Mouse (Mus musculus): ENCODE data around the gene Sorl1. TPM values are rescaled to one million over a fixed set of nuclear protein-coding genes. Genes with fewer than 3 reads are reported as not detected.
"Not testable (repeated sequence)": the region's sequence is repeated elsewhere in the genome, so short reads cannot be mapped to it uniquely, and the experiment has no call there.

The Sorl1 gene
- polyA plus RNA-seq, 1 experiment from 2014 or later, result 11.5 TPM

- Histone ChIP-seq H3K9me3 (ENCODE audit: control insufficient read depth, low read length) (no peaks in the 10 kb centered on the region), H3K4me1 (ENCODE audit: control insufficient read depth, insufficient read depth, low read length) (no peaks in the 10 kb centered on the region), H3K4me3 (ENCODE audit: low read length) (no peak overlapping the region), H3K27me3 (ENCODE audit: control insufficient read depth, insufficient read depth, low read length) (no peaks in the 10 kb centered on the region), H3K9ac (ENCODE audit: low read depth, low read length) (no peak overlapping the region), H3K4me2 (replicated peaks; ENCODE audit: low read depth, low read length) (no peak overlapping the region), H3K27ac (ENCODE audit: low read depth, low read length) (no peak overlapping the region), H3K36me3 (ENCODE audit: control insufficient read depth, insufficient read depth, low read length) (no peaks in the 10 kb centered on the region; the same call in 1 of the 2 replicates)
- 23% methylated on average over 2 of the region's 2 CpGs for WGBS
- no peak for ATAC-seq (ENCODE audit: low FRiP score, low TSS enrichment)
These were observed 48.9 kb downstream of the Sorl1 start for GRCm38 (mm10) chr9:42075241-42075640.

- Histone ChIP-seq H3K27ac (ENCODE audit: low read depth, low read length) (no peak overlapping the region), H3K27me3 (ENCODE audit: control insufficient read depth, insufficient read depth, low read length) (no peaks in the 10 kb centered on the region), H3K4me2 (replicated peaks; ENCODE audit: low read depth, low read length) (no peak overlapping the region), H3K9ac (ENCODE audit: low read depth, low read length) (no peak overlapping the region), H3K4me3 (ENCODE audit: low read length) (no peak overlapping the region), H3K36me3 (ENCODE audit: control insufficient read depth, insufficient read depth, low read length) (no peaks in the 10 kb centered on the region; the same call in 1 of the 2 replicates), H3K9me3 (ENCODE audit: control insufficient read depth, low read length) (no peaks in the 10 kb centered on the region), H3K4me1 (ENCODE audit: control insufficient read depth, insufficient read depth, low read length) (no peaks in the 10 kb centered on the region)
- 62% methylated on average over 4 of the region's 4 CpGs for WGBS
- no peak for ATAC-seq (ENCODE audit: low FRiP score, low TSS enrichment)
These were observed 52.1 kb downstream of the Sorl1 start for GRCm38 (mm10) chr9:42072010-42072409.

GRCm38 (mm10) chr9:42070856-42071255, 53.2 kb downstream of the Sorl1 start:
- H3K4me2 ChIP-seq (replicated peaks; ENCODE audit: low read depth, low read length), result no peak overlapping the region
- ATAC-seq (ENCODE audit: low FRiP score, low TSS enrichment), result no peak
- no peaks in the 10 kb centered on the region for H3K27me3 ChIP-seq (ENCODE audit: control insufficient read depth, insufficient read depth, low read length)
- H3K27ac ChIP-seq (ENCODE audit: low read depth, low read length), result no peak overlapping the region
- H3K9me3 ChIP-seq (ENCODE audit: control insufficient read depth, low read length), result no peaks in the 10 kb centered on the region
- no peaks in the 10 kb centered on the region; the same call in 1 of the 2 replicates for H3K36me3 ChIP-seq (ENCODE audit: control insufficient read depth, insufficient read depth, low read length)
- H3K9ac ChIP-seq (ENCODE audit: low read depth, low read length), result no peak overlapping the region
- no peaks in the 10 kb centered on the region for H3K4me1 ChIP-seq (ENCODE audit: control insufficient read depth, insufficient read depth, low read length)
- H3K4me3 ChIP-seq (ENCODE audit: low read length), result no peak overlapping the region
- WGBS, result 88% methylated on average over 6 of the region's 6 CpGs

- H3K9ac ChIP-seq (ENCODE audit: low read depth, low read length), result no peak overlapping the region
- WGBS, result 89% methylated on average over 5 of the region's 5 CpGs
These were observed 54.6 kb downstream of the Sorl1 start for GRCm38 (mm10) chr9:42069471-42069870.

GRCm38 (mm10) chr9:42067950-42068349, 56.1 kb downstream of the Sorl1 start:
- Histone ChIP-seq H3K9me3 (ENCODE audit: control insufficient read depth, low read length) (no peaks in the 10 kb centered on the region), H3K4me3 (ENCODE audit: low read length) (no peak overlapping the region), H3K36me3 (ENCODE audit: control insufficient read depth, insufficient read depth, low read length) (no peaks in the 10 kb centered on the region; the same call in 1 of the 2 replicates), H3K27ac (ENCODE audit: low read depth, low read length) (no peak overlapping the region), H3K4me1 (ENCODE audit: control insufficient read depth, insufficient read depth, low read length) (no peaks in the 10 kb centered on the region), H3K4me2 (replicated peaks; ENCODE audit: low read depth, low read length) (no peak overlapping the region), H3K27me3 (ENCODE audit: control insufficient read depth, insufficient read depth, low read length) (no peaks in the 10 kb centered on the region), H3K9ac (ENCODE audit: low read depth, low read length) (no peak overlapping the region)
- no peak for ATAC-seq (ENCODE audit: low FRiP score, low TSS enrichment)
- WGBS, result 80% methylated on average over 9 of the region's 9 CpGs

More at GRCm38 (mm10) chr9:42069471-42069870, 54.6 kb downstream of the Sorl1 start:
- no peak for ATAC-seq (ENCODE audit: low FRiP score, low TSS enrichment)
- H3K9me3 ChIP-seq (ENCODE audit: control insufficient read depth, low read length), result no peaks in the 10 kb centered on the region
- H3K36me3 ChIP-seq (ENCODE audit: control insufficient read depth, insufficient read depth, low read length), result no peaks in the 10 kb centered on the region; the same call in 1 of the 2 replicates
- no peak overlapping the region for H3K27ac ChIP-seq (ENCODE audit: low read depth, low read length)
- H3K27me3 ChIP-seq (ENCODE audit: control insufficient read depth, insufficient read depth, low read length), result no peaks in the 10 kb centered on the region
- H3K4me2 ChIP-seq (replicated peaks; ENCODE audit: low read depth, low read length), result no peak overlapping the region
- no peak overlapping the region for H3K4me3 ChIP-seq (ENCODE audit: low read length)
- H3K4me1 ChIP-seq (ENCODE audit: control insufficient read depth, insufficient read depth, low read length), result no peaks in the 10 kb centered on the region

GRCm38 (mm10) chr9:42065756-42066155, 58.3 kb downstream of the Sorl1 start:
- ATAC-seq (ENCODE audit: low FRiP score, low TSS enrichment), result no peak

GRCm38 (mm10) chr9:42063391-42063790, 60.7 kb downstream of the Sorl1 start:
- Histone ChIP-seq H3K27me3 (ENCODE audit: control insufficient read depth, insufficient read depth, low read length) (no peaks in the 10 kb centered on the region), H3K36me3 (ENCODE audit: control insufficient read depth, insufficient read depth, low read length) (no peaks in the 10 kb centered on the region; the same call in 1 of the 2 replicates), H3K4me3 (ENCODE audit: low read length) (no peak overlapping the region), H3K27ac (ENCODE audit: low read depth, low read length) (no peak overlapping the region), H3K9me3 (ENCODE audit: control insufficient read depth, low read length) (no peaks in the 10 kb centered on the region), H3K9ac (ENCODE audit: low read depth, low read length) (no peak overlapping the region), H3K4me1 (ENCODE audit: control insufficient read depth, insufficient read depth, low read length) (no peaks in the 10 kb centered on the region), H3K4me2 (replicated peaks; ENCODE audit: low read depth, low read length) (no peak overlapping the region)
- WGBS, result 80% methylated on average over 4 of the region's 4 CpGs
- no peak for ATAC-seq (ENCODE audit: low FRiP score, low TSS enrichment)

More at GRCm38 (mm10) chr9:42065756-42066155, 58.3 kb downstream of the Sorl1 start:
- Histone ChIP-seq H3K4me2 (replicated peaks; ENCODE audit: low read depth, low read length) (no peak overlapping the region), H3K4me3 (ENCODE audit: low read length) (no peak overlapping the region), H3K4me1 (ENCODE audit: control insufficient read depth, insufficient read depth, low read length) (no peaks in the 10 kb centered on the region), H3K27ac (ENCODE audit: low read depth, low read length) (no peak overlapping the region), H3K9ac (ENCODE audit: low read depth, low read length) (no peak overlapping the region), H3K36me3 (ENCODE audit: control insufficient read depth, insufficient read depth, low read length) (no peaks in the 10 kb centered on the region; the same call in 1 of the 2 replicates), H3K27me3 (ENCODE audit: control insufficient read depth, insufficient read depth, low read length) (no peaks in the 10 kb centered on the region), H3K9me3 (ENCODE audit: control insufficient read depth, low read length) (no peaks in the 10 kb centered on the region)
- WGBS, result 94% methylated on average over 1 of the region's 1 CpGs

- H3K9ac ChIP-seq (ENCODE audit: low read depth, low read length), result no peak overlapping the region
- H3K4me3 ChIP-seq (ENCODE audit: low read length), result no peak overlapping the region
- H3K9me3 ChIP-seq (ENCODE audit: control insufficient read depth, low read length), result no peaks in the 10 kb centered on the region
- H3K27me3 ChIP-seq (ENCODE audit: control insufficient read depth, insufficient read depth, low read length), result no peaks in the 10 kb centered on the region
- WGBS, result 83% methylated on average over 8 of the region's 8 CpGs
- H3K4me1 ChIP-seq (ENCODE audit: control insufficient read depth, insufficient read depth, low read length), result no peaks in the 10 kb centered on the region
- H3K4me2 ChIP-seq (replicated peaks; ENCODE audit: low read depth, low read length), result no peak overlapping the region
- no peak overlapping the region for H3K27ac ChIP-seq (ENCODE audit: low read depth, low read length)
- ATAC-seq (ENCODE audit: low FRiP score, low TSS enrichment), result no peak
- no peaks in the 10 kb centered on the region; the same call in 1 of the 2 replicates for H3K36me3 ChIP-seq (ENCODE audit: control insufficient read depth, insufficient read depth, low read length)
These were observed 61.8 kb downstream of the Sorl1 start for GRCm38 (mm10) chr9:42062269-42062668.

- H3K36me3 ChIP-seq (ENCODE audit: control insufficient read depth, insufficient read depth, low read length); H3K27me3 ChIP-seq (ENCODE audit: control insufficient read depth, insufficient read depth, low read length); H3K9ac ChIP-seq (ENCODE audit: low read depth, low read length); H3K27ac ChIP-seq (ENCODE audit: low read depth, low read length); H3K9me3 ChIP-seq (ENCODE audit: control insufficient read depth, low read length); ATAC-seq (ENCODE audit: low FRiP score, low TSS enrichment); H3K4me2 ChIP-seq (replicated peaks; ENCODE audit: low read depth, low read length); H3K4me3 ChIP-seq (ENCODE audit: low read length): not testable (repeated sequence)
- H3K4me1 ChIP-seq (ENCODE audit: control insufficient read depth, insufficient read depth, low read length), result peaks cover 10% of the 10 kb centered on the region; the same call in 1 of the 2 replicates
- 52% methylated on average over 2 of the region's 2 CpGs for WGBS
These were observed 65.1 kb downstream of the Sorl1 start for GRCm38 (mm10) chr9:42059006-42059405.
